Mouse (Mus musculus) fibroblast of lung, adult 2 months (primary cell): ENCODE data around the gene Med13l.

Experiments
- DNase-seq: peaks from one replicate; pipeline ENCODE4 v3.0.0-alpha.2; 2011; ENCODE audit warnings: low read depth

Med13l gene

DNA sequence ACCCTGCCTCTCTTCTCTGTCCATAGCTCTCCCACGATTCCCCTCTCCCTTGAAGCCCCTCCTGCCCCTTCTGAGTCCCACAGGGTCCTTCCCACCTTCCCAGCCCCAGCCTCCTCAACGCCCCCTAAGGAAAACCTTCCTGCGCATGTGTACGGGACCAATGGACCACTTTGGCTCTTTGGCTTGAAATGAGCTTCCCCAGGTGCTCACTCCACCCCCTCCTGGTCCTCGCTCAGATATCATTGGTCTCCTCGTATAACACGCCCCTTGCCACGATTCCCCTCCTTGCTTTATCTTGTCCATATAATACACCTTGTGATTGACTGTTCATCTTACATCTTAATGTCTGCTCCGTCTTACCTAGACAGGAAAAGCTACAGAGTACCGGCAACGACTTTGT lies 237.3 kb downstream of the Med13l start:
- no peak for DNase-seq

DNA sequence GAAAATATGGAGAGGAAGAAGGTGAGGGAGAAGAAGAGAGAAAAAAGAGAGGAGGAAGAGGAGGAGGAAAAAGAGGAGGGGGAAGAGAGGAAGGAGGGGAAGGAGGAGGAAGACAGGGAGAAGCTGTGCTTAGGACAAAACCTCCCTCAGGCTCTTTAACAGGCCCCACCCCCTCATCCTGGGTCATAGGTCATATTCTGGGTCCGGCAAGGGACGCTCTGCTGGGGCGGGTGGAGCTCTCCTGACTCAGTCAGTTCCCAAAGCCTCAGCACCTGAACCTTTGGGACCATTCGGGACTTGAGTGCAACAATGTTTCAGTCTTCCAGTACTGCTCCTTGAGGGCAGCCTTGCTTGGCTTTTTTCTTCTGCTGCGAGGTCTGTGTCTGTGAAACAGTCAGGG lies 241.1 kb downstream of the Med13l start:
- no peak for DNase-seq

DNA sequence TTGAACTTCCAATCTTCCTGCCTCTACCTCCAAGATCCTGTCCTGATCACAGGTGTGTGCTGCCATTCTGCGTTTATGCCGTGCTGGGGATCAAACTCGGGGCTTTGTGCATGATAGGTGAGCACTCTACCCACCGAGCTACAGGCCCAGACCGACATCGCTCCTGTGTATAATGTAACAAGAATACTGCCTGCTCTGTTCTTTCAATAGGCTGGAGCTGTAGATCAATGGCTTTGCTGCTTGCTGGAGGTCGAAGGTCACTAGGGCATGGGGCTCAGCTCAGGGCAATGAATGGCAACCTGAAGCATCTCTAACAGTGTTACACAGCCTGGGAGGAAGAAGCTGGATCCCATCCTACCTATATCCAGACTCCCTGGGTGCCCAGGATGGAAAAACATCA lies 241.6 kb downstream of the Med13l start:
- no peak for DNase-seq

DNA sequence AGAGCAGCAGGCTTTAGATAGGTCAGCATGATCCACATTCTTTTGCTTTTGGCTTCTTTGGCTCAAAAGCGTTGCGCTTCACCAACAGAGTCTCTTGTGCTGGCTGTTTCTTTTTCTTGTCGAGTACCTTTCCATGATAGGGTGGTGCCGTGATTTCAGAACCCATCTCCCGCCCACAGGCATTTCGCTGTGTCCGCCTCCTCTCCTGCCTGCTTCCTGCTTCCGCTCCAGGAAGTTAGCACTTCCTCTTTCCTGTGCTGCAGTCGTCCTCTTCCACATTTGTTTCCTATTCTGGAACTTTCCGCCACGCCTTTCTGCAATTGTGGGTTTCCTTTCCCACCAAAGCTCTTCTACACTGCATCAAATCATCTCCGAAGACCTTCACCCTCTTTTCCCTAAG lies 248.5 kb downstream of the Med13l start:
- DNase-seq: no peak

DNA sequence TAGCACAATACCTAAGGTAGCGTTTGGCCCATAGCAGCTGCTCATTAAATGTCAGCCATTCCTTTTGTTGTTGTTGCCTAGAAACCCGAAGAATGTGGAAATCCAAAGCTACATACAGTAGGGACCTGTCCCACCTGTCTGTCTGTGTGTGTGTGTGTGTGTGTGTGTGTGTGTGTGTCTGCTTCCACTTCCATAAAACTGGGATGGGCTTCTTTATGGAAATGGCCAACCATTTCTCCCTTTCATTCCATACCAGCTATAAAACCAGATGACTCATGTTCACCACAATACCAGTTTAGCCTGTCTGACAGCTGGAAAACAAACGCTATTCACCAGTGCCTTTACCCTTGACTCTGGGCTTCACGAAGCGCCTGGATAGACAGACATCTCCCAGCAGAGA lies 249.1 kb downstream of the Med13l start:
- no peak for DNase-seq

DNA sequence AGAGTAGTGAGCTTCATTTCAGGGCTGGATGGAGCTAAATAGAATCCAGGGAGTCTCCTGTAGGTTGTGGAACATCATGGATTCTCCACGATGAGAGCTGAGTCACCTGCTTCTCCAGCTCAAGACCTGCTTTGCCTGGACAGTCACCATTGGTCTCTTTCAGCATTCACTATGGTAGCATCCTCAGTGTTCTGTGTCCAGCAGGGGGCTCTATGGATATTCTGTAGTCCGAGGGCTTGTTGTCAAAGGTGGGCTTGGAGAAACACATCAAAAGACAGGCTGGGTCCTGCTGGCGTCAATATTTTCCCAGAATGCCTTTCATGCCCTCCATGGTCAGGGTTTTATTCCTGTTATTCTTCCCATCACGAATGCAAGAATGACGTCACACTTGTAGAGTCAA lies 251.2 kb downstream of the Med13l start:
- no peak for DNase-seq

DNA sequence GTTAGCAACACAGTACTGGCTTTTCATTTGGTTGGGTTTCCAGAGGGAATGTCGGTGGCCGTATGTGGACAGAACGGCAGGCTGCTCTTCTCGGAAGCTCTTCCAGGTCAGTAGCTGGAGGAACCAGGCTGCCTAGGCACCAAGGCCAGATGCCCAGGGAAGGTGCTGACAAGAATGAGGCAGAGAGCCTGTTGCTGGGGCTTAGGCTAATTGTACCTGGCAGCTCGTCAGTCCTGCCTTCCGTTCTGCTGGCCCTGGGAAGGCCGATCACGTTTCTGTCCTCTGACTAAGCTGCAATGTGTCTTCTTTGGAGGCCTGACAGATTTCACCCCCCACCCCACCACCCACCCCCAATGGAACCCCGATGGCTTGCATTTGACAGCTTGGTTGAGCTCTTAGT lies 251.9 kb downstream of the Med13l start:
- peak; percentile 75 for DNase-seq

DNA sequence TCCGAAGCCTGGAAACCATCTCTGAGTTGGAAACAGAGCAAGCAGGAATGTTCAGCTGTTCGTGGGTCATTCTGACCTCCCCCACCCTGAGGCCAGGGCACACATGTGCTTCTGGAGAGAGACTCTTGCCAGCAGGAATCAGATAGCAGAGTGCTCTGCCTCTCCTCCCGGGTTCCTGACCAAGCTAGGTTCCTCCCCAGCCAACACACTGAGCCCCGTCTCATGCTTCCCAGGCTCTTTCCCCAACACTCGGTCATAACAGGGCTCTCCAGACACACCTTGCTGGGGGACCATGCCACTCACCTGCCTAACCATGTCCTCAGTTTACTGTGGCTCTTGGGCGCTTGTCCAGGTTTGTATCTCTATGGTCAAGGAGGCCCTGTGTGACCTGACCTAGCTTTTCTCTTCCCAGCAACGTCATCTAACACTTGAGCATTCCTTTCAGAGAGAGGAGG lies 252.5 kb downstream of the Med13l start:
- DNase-seq: peak; percentile 72

DNA sequence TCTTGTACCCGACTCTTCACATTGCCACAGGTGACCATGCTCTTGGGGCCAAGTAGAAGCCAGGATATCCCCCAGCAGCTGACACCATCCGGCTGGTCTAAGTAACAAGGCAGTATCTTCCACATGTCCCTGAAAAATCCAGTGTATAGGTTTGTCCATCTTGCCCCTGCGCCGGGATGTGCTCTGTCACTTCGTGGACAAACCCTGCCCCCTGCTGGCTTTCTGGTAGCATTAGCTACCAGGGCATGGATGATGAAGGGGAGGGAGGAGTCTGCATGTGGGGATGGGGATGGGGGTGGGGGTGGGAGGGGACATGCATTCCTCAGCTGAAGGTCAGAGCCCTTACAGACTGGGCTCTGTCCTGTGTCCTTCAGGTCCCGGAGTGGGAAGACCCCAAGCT lies 253.6 kb downstream of the Med13l start:
- no peak for DNase-seq
